Mouse (Mus musculus) heart, postnatal 0 days (tissue): ENCODE results near the gene Aldh18a1. TPM values are rescaled to one million over a fixed set of nuclear protein-coding genes. Genes with fewer than 3 reads are reported as not detected.

Experiments
- ATAC-seq: fragments of 200-750 bp; cut with Nextera tagmentation; 2 replicates; pipeline ENCODE4 v1.8.0; 2017; ENCODE audit warnings: low read depth, moderate number of reproducible peaks, moderate library complexity; ENCODE audit not compliant: insufficient read depth
- DNase-seq: peaks from one replicate; pipeline ENCODE4 v3.0.0-alpha.2; 2016; ENCODE audit warnings: low spot score
- H3K27ac ChIP-seq: fragments of 300-500 bp; sonication (generic); 2 replicates; pipeline ENCODE4 v1.5.1; 2014; ENCODE audit warnings: low read depth, mild to moderate bottlenecking
- H3K27me3 ChIP-seq: fragments of 300-500 bp; sonication (generic); 2 replicates; pipeline ENCODE4 v1.6.1; 2014; ENCODE audit warnings: low read length, mixed read lengths; ENCODE audit not compliant: control insufficient read depth, insufficient read depth
- H3K36me3 ChIP-seq: fragments of 300-500 bp; sonication (generic); replicated peaks from 2 replicates; pipeline ENCODE4 v1.6.1; 2014; ENCODE audit warnings: low read length, mixed read lengths; ENCODE audit not compliant: control insufficient read depth, insufficient read depth
- H3K4me1 ChIP-seq: fragments of 300-500 bp; sonication (generic); 2 replicates; pipeline ENCODE4 v1.6.1; 2014; ENCODE audit warnings: antibody characterized with exemption; ENCODE audit not compliant: control insufficient read depth, insufficient read depth
- H3K4me2 ChIP-seq: fragments of 300-500 bp; sonication (generic); 2 replicates; pipeline ENCODE4 v1.6.1; 2014; ENCODE audit warnings: low read depth, mild to moderate bottlenecking, low read length, moderate library complexity
- H3K4me3 ChIP-seq: fragments of 300-500 bp; sonication (generic); 2 replicates; pipeline ENCODE4 v1.5.1; 2014; ENCODE audit warnings: low read depth, low read length
- H3K9ac ChIP-seq: fragments of 300-500 bp; sonication (generic); replicated peaks from 2 replicates; pipeline ENCODE4 v1.6.1; 2014; ENCODE audit warnings: low read depth, low read length, mixed read lengths
- H3K9me3 ChIP-seq: fragments of 300-500 bp; sonication (generic); replicated peaks from 2 replicates; pipeline ENCODE4 v1.6.1; 2016; ENCODE audit warnings: low read length; ENCODE audit not compliant: control insufficient read depth
- CTCF ChIP-seq: IDR thresholded peaks from 2 replicates; pipeline ENCODE4 v1.5.1; 2016; ENCODE audit warnings: antibody characterized with exemption, control low read depth, low read depth
- EP300 ChIP-seq: IDR thresholded peaks from 2 replicates; pipeline ENCODE4 v1.6.1; 2016; ENCODE audit warnings: antibody characterized with exemption, low read depth
- WGBS: fragments of 180-500 bp; shearing (Covaris S2); extraction: QIAGEN DNeasy Blood & Tissue Kit; methylation state at CpG from one replicate; pipeline ENCODE4 v1.1.7; 2014; 5-methylcytosine and 5-hydroxymethylcytosine counted together
- polyA plus RNA-seq: library from polyadenylated mRNA; unstranded; fragments of >200 nt; fragmentation: Nextera tagmentation; extraction: Ambion mirVana; gene quantifications from 2 replicates; pipeline ENCODE4 v1.2.1, GENCODE M21; 2015
- total RNA-seq: library from RNA; depleted of rRNA; stranded (reverse); fragments of >200 nt; gene quantifications from 2 replicates; pipeline ENCODE4 v1.2.3, GENCODE M21; 2014; ENCODE audit warnings: low replicate concordance

Gene Aldh18a1
- total and polyA plus RNA-seq, 2 experiments from 2014 or later: 20.9 to 41.3 TPM

DNA sequence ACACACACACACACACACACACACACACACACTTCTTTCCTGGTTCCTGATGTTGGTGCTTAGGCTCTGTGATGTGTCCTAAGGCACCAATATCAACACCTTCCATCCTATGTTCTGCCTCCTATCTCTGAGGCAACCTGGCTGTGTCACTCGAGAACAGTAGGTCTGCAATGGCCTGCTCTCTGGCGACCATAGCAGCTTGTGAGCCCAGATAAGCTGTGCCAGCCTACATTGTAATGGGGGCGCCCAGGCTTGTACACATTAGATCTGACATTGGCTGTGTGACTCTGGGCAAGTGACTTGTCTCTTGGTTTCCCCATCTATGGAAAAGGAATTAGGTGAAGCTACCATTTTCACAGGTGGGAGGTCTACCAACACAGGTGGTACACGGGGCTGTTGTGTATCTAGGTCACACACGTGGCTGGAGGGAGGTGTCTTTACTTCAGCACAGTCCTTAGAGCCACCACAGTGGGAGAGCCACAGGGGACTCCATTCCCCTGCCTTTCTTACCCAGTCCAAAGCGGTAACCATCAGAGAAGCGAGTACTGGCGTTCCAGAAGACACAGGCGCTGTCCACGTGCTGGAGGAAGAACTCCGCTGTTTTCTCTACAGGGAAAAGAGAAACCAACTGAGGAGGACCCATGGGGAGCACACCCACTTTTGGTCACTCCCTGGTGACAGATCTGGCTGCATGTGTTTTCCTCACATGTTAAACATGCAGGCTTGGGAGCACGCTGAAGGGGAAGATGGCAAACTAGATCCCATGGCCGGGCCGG is 35.1 kb downstream of the Aldh18a1 start:
- Histone ChIP-seq H3K9ac (no peak overlapping the region), H3K27me3 (no peaks in the 10 kb centered on the region), H3K4me2 (no peak overlapping the region), H3K9me3 (no peaks in the 10 kb centered on the region), H3K4me3 (no peak overlapping the region), H3K27ac (no peak overlapping the region), H3K4me1 (no peaks in the 10 kb centered on the region), H3K36me3 (peaks cover 55% of the 10 kb centered on the region)
- DNase-seq (no peak), ATAC-seq (no peak)
- TF ChIP-seq EP300 (no peak), CTCF (no peak)
- WGBS: 82% methylated on average over 14 of the region's 14 CpGs

DNA sequence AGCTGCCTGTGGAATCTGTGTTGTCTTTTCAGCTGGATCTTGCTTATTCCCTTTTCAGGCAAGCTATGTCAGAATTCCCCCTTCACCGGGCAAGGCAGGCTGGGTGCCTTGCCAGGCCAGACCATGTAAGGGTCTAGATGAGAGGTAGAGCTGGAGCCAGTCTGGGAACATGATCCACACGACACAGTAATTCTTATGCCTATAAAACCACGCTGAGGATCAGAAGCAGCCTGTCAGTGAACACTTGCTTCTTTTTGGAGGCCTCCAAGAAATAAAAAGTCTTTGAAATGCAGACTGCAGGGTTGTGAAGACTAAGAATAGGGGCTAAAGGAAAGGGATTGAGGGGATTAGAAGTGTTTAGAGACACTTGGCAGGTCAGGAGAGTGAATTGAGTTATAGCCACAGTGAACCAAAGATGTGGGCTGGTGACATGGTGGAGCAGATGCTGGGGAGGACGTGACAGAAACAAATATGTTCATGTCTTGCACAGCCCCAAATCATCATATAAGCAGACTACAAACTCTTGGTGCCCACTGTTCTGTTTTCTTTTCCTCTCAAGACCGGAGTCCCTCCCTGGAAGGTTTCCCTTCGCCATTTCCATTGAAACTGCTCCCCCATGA is 38.6 kb downstream of the Aldh18a1 start:
- H3K27ac ChIP-seq: peak overlapping the region; percentile 93
- no peak overlapping the region for H3K4me3 ChIP-seq
- H3K4me1 ChIP-seq: no peaks in the 10 kb centered on the region
- 0 out of 2 replicates have a peak overlapping the region, but pooled peaks have one; percentile 8 for H3K4me2 ChIP-seq
- no peaks in the 10 kb centered on the region for H3K27me3 ChIP-seq
- ATAC-seq: peak; percentile 78
- H3K9me3 ChIP-seq: no peaks in the 10 kb centered on the region
- H3K9ac ChIP-seq: no peak overlapping the region
- TF ChIP-seq CTCF (no peak), EP300 (no peak)
- peak; percentile 63 for DNase-seq
- H3K36me3 ChIP-seq: peaks cover 34% of the 10 kb centered on the region
- 45% methylated on average over 6 of the region's 6 CpGs for WGBS

DNA sequence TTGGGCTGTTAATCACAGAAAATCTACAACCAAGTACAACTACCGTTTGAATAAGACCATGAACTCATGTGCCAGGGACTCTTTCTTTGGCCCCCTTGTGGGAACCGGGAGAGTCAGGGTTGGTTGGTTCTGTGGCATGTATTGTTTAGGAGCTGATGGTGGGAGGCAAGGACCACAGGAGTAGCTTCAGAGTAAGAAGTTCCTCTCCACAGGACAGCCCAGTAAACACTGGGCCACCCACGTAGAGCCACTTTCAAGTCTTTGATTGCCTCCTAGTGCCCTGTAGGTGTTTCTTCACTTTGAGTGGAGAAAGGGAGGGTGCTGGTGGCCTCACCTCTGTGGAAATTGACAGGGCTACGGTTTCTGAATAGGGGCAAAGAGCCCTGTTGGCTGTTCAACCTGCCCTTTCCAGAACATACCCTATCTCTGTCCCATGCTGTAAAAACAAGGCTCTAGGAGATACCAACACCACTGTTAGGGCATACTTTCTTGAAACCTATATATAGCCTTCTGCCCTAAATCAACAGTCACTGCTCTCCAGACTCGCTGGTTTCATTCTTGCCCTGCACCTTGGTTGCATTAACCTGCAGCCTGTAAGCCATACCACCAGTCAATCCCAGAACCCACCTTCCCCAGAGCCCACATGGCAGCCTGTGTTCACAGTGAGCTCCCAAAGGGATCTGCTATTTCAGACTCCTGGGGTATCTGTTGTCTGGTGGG is 39.3 kb downstream of the Aldh18a1 start:
- Histone ChIP-seq H3K27ac (peak overlapping the region; percentile 93), H3K36me3 (peaks cover 27% of the 10 kb centered on the region), H3K4me2 (0 out of 2 replicates have a peak overlapping the region, but pooled peaks have one; percentile 8), H3K9ac (no peak overlapping the region), H3K27me3 (no peaks in the 10 kb centered on the region), H3K4me3 (no peak overlapping the region), H3K4me1 (no peaks in the 10 kb centered on the region), H3K9me3 (no peaks in the 10 kb centered on the region)
- 34% methylated on average over 5 of the region's 5 CpGs for WGBS
- DNase-seq (peak; percentile 50), ATAC-seq (peak; percentile 60)
- TF ChIP-seq CTCF (no peak; the same call in 1 of the 2 replicates), EP300 (peak; percentile 50; the same call in 1 of the 2 replicates)

DNA sequence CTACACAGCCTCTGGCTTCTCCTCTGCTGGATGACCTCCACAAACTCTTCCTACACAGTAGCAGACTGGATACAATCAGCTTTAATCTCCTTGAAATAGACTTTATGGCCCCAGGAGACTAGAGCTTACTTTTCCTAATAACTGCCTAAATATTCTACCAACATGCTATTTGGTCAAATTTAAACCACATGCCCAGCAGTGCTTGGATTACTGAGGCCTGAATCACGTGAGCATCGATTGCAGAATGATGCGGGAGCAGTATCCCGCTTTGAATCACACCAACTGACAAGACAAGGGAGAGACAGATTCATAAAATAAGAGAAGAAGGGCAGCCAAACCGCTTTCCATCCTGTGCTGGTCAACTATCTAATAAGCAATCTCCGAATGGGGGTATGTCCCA is 39.9 kb downstream of the Aldh18a1 start:
- H3K4me2 ChIP-seq: no peak overlapping the region
- H3K9ac ChIP-seq: no peak overlapping the region
- no peaks in the 10 kb centered on the region for H3K9me3 ChIP-seq
- no peaks in the 10 kb centered on the region for H3K4me1 ChIP-seq
- DNase-seq: no peak
- no peaks in the 10 kb centered on the region for H3K27me3 ChIP-seq
- 88% methylated on average over 6 of the region's 6 CpGs for WGBS
- TF ChIP-seq EP300 (no peak), CTCF (no peak)
- ATAC-seq: no peak
- peak overlapping the region; percentile 93 for H3K27ac ChIP-seq
- H3K36me3 ChIP-seq: peaks cover 21% of the 10 kb centered on the region
- H3K4me3 ChIP-seq: no peak overlapping the region

DNA sequence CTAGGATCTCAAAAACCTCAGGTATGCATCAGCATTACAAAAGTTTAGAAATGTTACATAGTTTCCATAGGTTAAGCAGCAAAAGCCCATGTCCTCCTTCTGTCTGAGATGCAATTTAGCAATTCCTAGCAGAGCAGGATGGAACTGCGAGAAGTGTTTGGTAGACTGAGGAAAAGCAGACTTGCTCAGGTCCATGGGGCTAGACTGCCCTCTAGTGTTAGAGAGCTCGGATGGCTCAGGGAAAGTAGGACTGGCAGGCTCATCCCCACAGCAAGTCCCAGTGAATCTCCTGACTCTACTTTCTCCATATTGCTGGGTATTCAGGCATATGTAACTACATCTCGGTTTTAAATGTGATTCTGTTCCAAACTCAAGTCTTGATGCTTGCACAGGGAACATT is 43.4 kb downstream of the Aldh18a1 start:
- Histone ChIP-seq H3K9me3 (no peaks in the 10 kb centered on the region), H3K4me2 (no peak overlapping the region), H3K36me3 (no peaks in the 10 kb centered on the region), H3K27ac (no peak overlapping the region), H3K4me1 (peaks cover under 1% of the 10 kb centered on the region; the same call in 1 of the 2 replicates), H3K9ac (no peak overlapping the region), H3K4me3 (no peak overlapping the region), H3K27me3 (no peaks in the 10 kb centered on the region)
- peak; percentile 77 for DNase-seq
- TF ChIP-seq CTCF (peak; percentile 97), EP300 (no peak)
- peak; percentile 64 for ATAC-seq
- WGBS: 5% methylated on average over 3 of the region's 3 CpGs
